Mouse (Mus musculus): ENCODE data around the gene Ffar2.

DNA sequence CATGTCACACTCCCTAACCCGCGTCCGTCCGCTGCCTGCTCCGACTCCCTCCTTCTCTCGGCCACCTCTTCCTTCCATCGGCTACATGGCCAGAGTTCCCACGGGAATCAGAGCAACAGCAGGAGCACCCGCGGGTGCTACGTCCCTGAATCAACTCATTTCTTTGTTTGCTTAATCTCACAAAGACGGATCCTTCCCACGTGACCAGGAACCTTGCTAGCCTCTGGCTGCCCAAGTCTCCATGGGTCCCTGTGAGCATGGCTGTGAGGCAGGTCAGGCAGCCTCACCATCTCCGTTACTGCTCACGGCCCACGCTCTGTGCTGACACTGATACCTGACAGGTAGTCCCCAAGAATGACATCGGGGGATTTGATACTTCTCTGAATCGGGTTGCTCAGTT lies at the start of gene Ffar2:
- TF ChIP-seq CTCF (IDR thresholded peaks at IDR 0.05; ENCODE audit: control insufficient read depth, insufficient read depth, low read length), result no peak
- TF ChIP-seq POLR2A (IDR thresholded peaks at IDR 0.05; ENCODE audit: borderline replicate concordance, control insufficient read depth, low read depth, low read length), result no peak
